Mouse (Mus musculus) MEL (cell line): ENCODE measurements around the gene Dnm2.

Experiments used
- GATA1 ChIP-seq: IDR thresholded peaks from 2 replicates; pipeline ENCODE4 v1.6.1; 2011; ENCODE audit warnings: low read depth, low read length, improper control_type of control experiment
- MXI1 ChIP-seq: IDR thresholded peaks from 2 replicates; pipeline ENCODE4 v1.6.1; 2011; ENCODE audit warnings: mild to moderate bottlenecking, low read depth, low read length, improper control_type of control experiment

- TF ChIP-seq GATA1, result no peak
- TF ChIP-seq MXI1, result no peak
These were observed 9.1 kb downstream of the Dnm2 start for GRCm38 (mm10) chr9:21433766-21434165.
